Mouse (Mus musculus): Measurements from ENCODE around the gene Thsd1. TPM values are rescaled to one million over a fixed set of nuclear protein-coding genes. Genes with fewer than 3 reads are reported as not detected.

Thsd1 gene
- polyA plus RNA-seq, 1 experiment = 2.0 TPM

DNA sequence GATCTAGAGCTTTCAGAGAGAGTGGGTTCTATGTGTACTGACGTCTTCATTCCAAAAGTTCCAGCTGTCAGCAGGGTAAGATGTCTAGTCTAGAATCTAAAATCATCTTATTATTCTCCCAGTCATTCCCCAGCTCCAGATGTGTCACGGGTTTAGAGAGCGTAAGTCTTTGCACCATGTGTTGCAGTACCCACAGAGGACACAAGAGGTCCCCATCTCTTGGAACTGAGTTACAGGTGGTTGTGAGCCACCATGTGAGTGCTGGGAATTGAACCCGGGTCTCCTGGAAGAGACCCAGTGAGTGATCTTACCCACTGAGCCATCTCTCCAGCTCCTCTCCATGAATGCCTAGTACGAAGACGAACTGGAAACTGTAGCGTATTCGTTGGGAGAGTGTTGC lies 27.6 kb upstream of the Thsd1 start:
- no peaks in the 10 kb centered on the region for H3K4me1 ChIP-seq (ENCODE audit: control insufficient read depth, insufficient read depth, low read length)
- no peak overlapping the region for H3K4me3 ChIP-seq (ENCODE audit: control insufficient read depth, low read depth, low read length)
- H3K27me3 ChIP-seq (ENCODE audit: control insufficient read depth, insufficient read depth, low read length) = no peaks in the 10 kb centered on the region
- TF ChIP-seq POLR2A (IDR thresholded peaks at IDR 0.05; ENCODE audit: control insufficient read depth, low read depth, low read length) (no peak), CTCF (IDR thresholded peaks at IDR 0.05; ENCODE audit: control insufficient read depth, insufficient read depth, insufficient replicate concordance, low read depth, low read length) (peak; percentile 23; the same call in 1 of the 2 replicates)
- H3K27ac ChIP-seq (ENCODE audit: control insufficient read depth, insufficient read depth, low read depth, low read length) = no peak overlapping the region
- no peaks in the 10 kb centered on the region for H3K36me3 ChIP-seq (ENCODE audit: control insufficient read depth, insufficient read depth, low read length)

DNA sequence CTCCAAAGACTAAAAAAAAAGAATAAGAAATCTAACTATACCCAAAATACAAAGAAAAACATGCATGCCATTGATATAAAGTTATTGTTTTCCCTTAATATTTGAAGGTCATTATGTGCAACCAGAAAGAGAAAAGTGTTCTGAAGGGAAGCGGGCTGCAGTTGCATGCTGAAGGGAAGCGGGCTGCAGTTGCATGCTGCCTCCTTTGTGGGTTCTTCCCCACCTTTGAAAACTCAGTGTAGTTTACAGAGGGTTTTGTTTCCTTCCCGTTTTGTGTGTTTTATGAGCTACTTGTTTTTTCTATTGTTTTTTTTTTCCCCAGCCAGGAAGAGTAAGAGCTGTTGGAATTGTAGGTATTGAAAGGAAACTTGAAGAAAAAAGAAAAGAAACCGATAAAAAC lies 19.6 kb upstream of the Thsd1 start:
- Histone ChIP-seq H3K27ac (ENCODE audit: control insufficient read depth, insufficient read depth, low read depth, low read length) (no peak overlapping the region), H3K36me3 (ENCODE audit: control insufficient read depth, insufficient read depth, low read length) (no peaks in the 10 kb centered on the region), H3K27me3 (ENCODE audit: control insufficient read depth, insufficient read depth, low read length) (no peaks in the 10 kb centered on the region), H3K4me1 (ENCODE audit: control insufficient read depth, insufficient read depth, low read length) (no peaks in the 10 kb centered on the region), H3K4me3 (ENCODE audit: control insufficient read depth, low read depth, low read length) (no peak overlapping the region)
- TF ChIP-seq CTCF (IDR thresholded peaks at IDR 0.05; ENCODE audit: control insufficient read depth, insufficient read depth, insufficient replicate concordance, low read depth, low read length) (no peak), POLR2A (IDR thresholded peaks at IDR 0.05; ENCODE audit: control insufficient read depth, low read depth, low read length) (no peak)

DNA sequence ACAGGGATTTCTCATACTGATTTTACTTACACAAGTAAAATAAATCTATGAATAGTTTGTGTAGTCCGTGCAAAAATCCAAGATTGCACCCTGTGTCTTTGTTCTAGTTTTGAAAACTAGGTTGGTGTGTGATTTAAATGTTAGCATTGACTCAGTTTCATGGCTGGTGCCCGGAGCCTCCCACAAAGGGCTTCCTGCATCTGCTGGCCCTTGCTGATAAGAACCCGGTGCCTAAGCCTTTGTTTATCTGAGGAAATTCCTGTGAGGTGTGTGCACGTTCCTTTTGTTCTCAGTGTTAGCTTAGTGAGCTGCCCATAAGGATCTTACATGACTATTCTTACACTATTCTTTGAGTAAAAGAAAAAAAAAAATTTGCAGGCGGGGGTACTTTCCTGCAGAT lies 18.1 kb upstream of the Thsd1 start:
- H3K36me3 ChIP-seq (ENCODE audit: control insufficient read depth, insufficient read depth, low read length) = no peaks in the 10 kb centered on the region
- H3K27me3 ChIP-seq (ENCODE audit: control insufficient read depth, insufficient read depth, low read length) = no peaks in the 10 kb centered on the region
- H3K27ac ChIP-seq (ENCODE audit: control insufficient read depth, insufficient read depth, low read depth, low read length) = no peak overlapping the region
- no peak for TF ChIP-seq POLR2A (IDR thresholded peaks at IDR 0.05; ENCODE audit: control insufficient read depth, low read depth, low read length)
- TF ChIP-seq CTCF (IDR thresholded peaks at IDR 0.05; ENCODE audit: control insufficient read depth, insufficient read depth, insufficient replicate concordance, low read depth, low read length) = no peak
- no peak overlapping the region for H3K4me3 ChIP-seq (ENCODE audit: control insufficient read depth, low read depth, low read length)
- H3K4me1 ChIP-seq (ENCODE audit: control insufficient read depth, insufficient read depth, low read length) = no peaks in the 10 kb centered on the region

DNA sequence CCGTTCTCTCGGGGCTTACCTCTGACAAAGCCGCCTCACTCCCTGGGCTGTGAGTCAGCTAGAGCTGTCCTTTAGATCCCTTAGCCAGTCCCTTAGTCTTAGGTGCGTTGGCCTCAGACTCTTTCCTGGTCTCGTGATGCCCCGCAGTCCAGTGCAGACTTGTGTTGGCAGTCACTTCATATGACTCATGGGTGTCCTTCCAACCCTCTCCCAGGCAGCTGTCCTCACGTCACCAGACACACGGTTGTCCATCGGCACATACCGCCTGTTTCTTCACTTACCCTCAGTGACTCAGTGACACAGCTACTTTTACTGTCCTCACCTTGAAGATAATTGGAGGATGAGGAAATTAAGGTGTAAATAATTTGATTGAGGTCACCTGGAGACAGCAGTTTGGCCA lies 12.3 kb upstream of the Thsd1 start:
- TF ChIP-seq CTCF (IDR thresholded peaks at IDR 0.05; ENCODE audit: control insufficient read depth, insufficient read depth, insufficient replicate concordance, low read depth, low read length) (no peak), POLR2A (IDR thresholded peaks at IDR 0.05; ENCODE audit: control insufficient read depth, low read depth, low read length) (no peak)
- Histone ChIP-seq H3K4me3 (ENCODE audit: control insufficient read depth, low read depth, low read length) (no peak overlapping the region), H3K27me3 (ENCODE audit: control insufficient read depth, insufficient read depth, low read length) (no peaks in the 10 kb centered on the region), H3K27ac (ENCODE audit: control insufficient read depth, insufficient read depth, low read depth, low read length) (no peak overlapping the region), H3K36me3 (ENCODE audit: control insufficient read depth, insufficient read depth, low read length) (peaks cover 1% of the 10 kb centered on the region; the same call in 1 of the 2 replicates), H3K4me1 (ENCODE audit: control insufficient read depth, insufficient read depth, low read length) (no peaks in the 10 kb centered on the region)

DNA sequence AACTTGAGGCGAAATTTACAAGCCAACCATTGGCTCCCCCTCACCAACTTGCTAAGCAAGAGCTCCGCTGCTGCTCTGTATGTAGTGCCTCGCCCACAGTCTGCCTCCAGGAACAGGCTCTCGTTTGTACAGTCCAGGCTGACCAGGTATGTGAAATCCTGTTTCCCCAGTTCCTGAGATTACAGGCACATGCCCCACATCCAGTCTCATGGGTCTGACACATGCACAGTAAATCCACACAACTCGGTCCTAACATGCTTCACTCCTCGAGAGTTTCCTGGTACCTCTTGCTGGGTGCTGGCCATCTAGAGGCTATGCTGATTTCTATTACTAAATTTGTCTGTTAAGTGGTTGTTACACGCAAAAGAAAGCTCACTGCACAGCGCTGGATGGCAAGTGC lies 752 bp upstream of the Thsd1 start:
- TF ChIP-seq CTCF (IDR thresholded peaks at IDR 0.05; ENCODE audit: control insufficient read depth, insufficient read depth, insufficient replicate concordance, low read depth, low read length) = no peak
- no peak for TF ChIP-seq POLR2A (IDR thresholded peaks at IDR 0.05; ENCODE audit: control insufficient read depth, low read depth, low read length)
- Histone ChIP-seq H3K4me3 (ENCODE audit: control insufficient read depth, low read depth, low read length) (no peak overlapping the region), H3K4me1 (ENCODE audit: control insufficient read depth, insufficient read depth, low read length) (peaks cover 8% of the 10 kb centered on the region), H3K27ac (ENCODE audit: control insufficient read depth, insufficient read depth, low read depth, low read length) (no peak overlapping the region), H3K27me3 (ENCODE audit: control insufficient read depth, insufficient read depth, low read length) (no peaks in the 10 kb centered on the region), H3K36me3 (ENCODE audit: control insufficient read depth, insufficient read depth, low read length) (no peaks in the 10 kb centered on the region)

DNA sequence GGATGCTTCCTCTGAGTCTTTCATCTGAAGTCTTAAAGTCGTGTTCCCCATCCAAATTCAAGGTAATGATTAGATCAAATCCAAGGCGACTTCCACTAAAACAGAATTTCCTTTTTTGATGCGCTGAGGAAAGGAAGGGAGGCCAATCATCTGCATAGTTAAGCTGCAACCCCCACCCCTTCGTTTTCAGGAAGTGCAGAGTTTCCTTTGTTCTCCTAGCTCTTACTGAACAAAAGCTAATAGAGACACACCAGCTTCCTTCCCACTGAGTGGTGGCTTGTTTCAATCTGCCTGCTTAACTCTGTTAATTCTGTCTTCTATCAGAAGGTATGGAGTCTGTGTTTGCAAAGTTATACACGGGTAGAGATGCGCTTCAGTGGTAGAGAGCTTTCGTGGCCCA lies 1.5 kb downstream of the Thsd1 start:
- no peaks in the 10 kb centered on the region for H3K27me3 ChIP-seq (ENCODE audit: control insufficient read depth, insufficient read depth, low read length)
- no peaks in the 10 kb centered on the region for H3K36me3 ChIP-seq (ENCODE audit: control insufficient read depth, insufficient read depth, low read length)
- peaks cover 5% of the 10 kb centered on the region for H3K4me1 ChIP-seq (ENCODE audit: control insufficient read depth, insufficient read depth, low read length)
- H3K27ac ChIP-seq (ENCODE audit: control insufficient read depth, insufficient read depth, low read depth, low read length) = no peak overlapping the region
- H3K4me3 ChIP-seq (ENCODE audit: control insufficient read depth, low read depth, low read length) = no peak overlapping the region
- TF ChIP-seq CTCF (IDR thresholded peaks at IDR 0.05; ENCODE audit: control insufficient read depth, insufficient read depth, insufficient replicate concordance, low read depth, low read length) (no peak), POLR2A (IDR thresholded peaks at IDR 0.05; ENCODE audit: control insufficient read depth, low read depth, low read length) (no peak)

DNA sequence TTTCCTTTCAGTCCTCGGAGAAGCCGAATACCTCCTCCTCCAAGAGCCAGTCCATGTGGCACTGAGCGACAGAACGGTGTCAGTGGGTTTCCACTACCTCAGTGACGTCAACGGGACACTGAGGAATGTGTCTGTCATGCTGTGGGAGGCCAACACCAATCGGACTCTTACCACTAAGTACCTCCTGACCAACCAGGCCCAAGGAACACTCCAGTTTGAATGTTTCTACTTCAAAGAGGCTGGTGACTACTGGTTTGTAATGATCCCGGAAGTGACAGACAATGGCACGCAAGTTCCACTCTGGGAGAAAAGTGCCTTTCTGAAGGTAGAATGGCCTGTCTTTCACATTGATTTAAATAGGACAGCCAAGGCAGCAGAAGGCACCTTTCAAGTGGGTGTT lies 15.9 kb downstream of the Thsd1 start:
- Histone ChIP-seq H3K27ac (ENCODE audit: control insufficient read depth, insufficient read depth, low read depth, low read length) (no peak overlapping the region), H3K36me3 (ENCODE audit: control insufficient read depth, insufficient read depth, low read length) (no peaks in the 10 kb centered on the region), H3K27me3 (ENCODE audit: control insufficient read depth, insufficient read depth, low read length) (no peaks in the 10 kb centered on the region), H3K4me1 (ENCODE audit: control insufficient read depth, insufficient read depth, low read length) (no peaks in the 10 kb centered on the region), H3K4me3 (ENCODE audit: control insufficient read depth, low read depth, low read length) (no peak overlapping the region)
- no peak for TF ChIP-seq POLR2A (IDR thresholded peaks at IDR 0.05; ENCODE audit: control insufficient read depth, low read depth, low read length)

DNA sequence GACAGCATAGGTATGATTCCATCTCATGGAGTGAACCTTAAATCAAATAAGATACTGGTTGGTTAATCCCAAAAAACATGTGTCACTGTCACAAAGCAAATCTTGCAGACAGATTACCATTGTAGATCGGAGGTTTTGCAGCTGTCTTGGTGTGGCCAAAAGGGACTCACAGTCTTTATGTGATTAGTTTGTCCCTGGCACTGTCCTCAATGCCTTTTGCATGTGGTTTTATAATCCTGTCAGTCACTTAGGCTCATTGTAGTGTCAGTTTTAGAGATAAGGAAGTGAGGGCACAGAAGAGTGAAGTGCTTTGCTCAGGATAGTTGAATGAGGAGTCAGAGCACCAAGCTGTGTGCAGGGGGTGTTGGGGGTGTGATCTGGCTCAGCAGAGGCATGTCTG lies 18.6 kb downstream of the Thsd1 start:
- TF ChIP-seq CTCF (IDR thresholded peaks at IDR 0.05; ENCODE audit: control insufficient read depth, insufficient read depth, insufficient replicate concordance, low read depth, low read length) (no peak), POLR2A (IDR thresholded peaks at IDR 0.05; ENCODE audit: control insufficient read depth, low read depth, low read length) (no peak)
- H3K27me3 ChIP-seq (ENCODE audit: control insufficient read depth, insufficient read depth, low read length) = no peaks in the 10 kb centered on the region
- no peaks in the 10 kb centered on the region for H3K36me3 ChIP-seq (ENCODE audit: control insufficient read depth, insufficient read depth, low read length)
- H3K27ac ChIP-seq (ENCODE audit: control insufficient read depth, insufficient read depth, low read depth, low read length) = no peak overlapping the region
- H3K4me1 ChIP-seq (ENCODE audit: control insufficient read depth, insufficient read depth, low read length) = no peaks in the 10 kb centered on the region
- H3K4me3 ChIP-seq (ENCODE audit: control insufficient read depth, low read depth, low read length) = no peak overlapping the region

All from testis, adult 2 months (tissue).